Mouse (Mus musculus): Measurements from ENCODE around the gene H2-T3.

DNA sequence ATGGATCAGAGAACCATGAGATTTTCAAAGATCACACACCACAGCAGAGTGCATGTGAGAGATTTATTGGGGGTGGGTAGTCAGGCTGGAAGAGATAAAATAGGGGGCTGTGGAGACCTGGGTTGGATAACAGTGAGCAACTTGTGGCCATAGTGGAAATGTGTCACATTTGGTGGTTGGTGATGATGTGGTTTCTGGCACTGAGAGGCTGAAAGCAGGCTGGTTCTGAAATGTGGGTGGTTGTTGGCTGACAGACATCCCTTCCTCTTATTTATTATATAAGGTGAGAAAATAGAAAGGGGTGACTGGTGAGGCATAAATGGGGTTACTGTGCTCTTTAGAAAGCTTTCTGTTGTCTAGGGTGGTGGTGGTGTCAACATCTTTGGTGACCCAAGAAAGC, 20.3 kb downstream of the H2-T3 start:
- TF ChIP-seq CTCF (IDR thresholded peaks at IDR 0.05; ENCODE audit: low read depth) (no peak), EP300 (optimal IDR thresholded peaks at IDR 0.05) (no peak)

All from stomach, postnatal 0 days (tissue).